Mouse (Mus musculus) embryonic facial prominence, embryonic 15.5 days (tissue): ENCODE data around the gene Cdkl2. TPM values are rescaled to one million over a fixed set of nuclear protein-coding genes. Genes with fewer than 3 reads are reported as not detected.

Experiments used
- ATAC-seq: fragments of 200-750 bp; cut with Nextera tagmentation; 2 replicates; pipeline ENCODE4 v1.8.0; 2017; ENCODE audit warnings: low read depth, moderate TSS enrichment; ENCODE audit not compliant: insufficient number of reproducible peaks, low FRiP score, low TSS enrichment
- H3K27ac ChIP-seq: fragments of 300-500 bp; sonication (generic); replicated peaks from 2 replicates; pipeline ENCODE4 v1.5.1; 2015; ENCODE audit warnings: mild to moderate bottlenecking, inconsistent platforms
- H3K27me3 ChIP-seq: fragments of 300-500 bp; sonication (generic); 2 replicates; pipeline ENCODE4 v1.6.1; 2015; ENCODE audit warnings: inconsistent platforms
- H3K36me3 ChIP-seq: fragments of 300-500 bp; sonication (generic); 2 replicates; pipeline ENCODE4 v1.6.1; 2015; ENCODE audit warnings: mild to moderate bottlenecking, inconsistent platforms
- H3K4me1 ChIP-seq: fragments of 300-500 bp; sonication (generic); 2 replicates; pipeline ENCODE4 v1.6.1; 2015; ENCODE audit warnings: inconsistent platforms
- H3K4me2 ChIP-seq: fragments of 300-500 bp; sonication (generic); replicated peaks from 2 replicates; pipeline ENCODE4 v1.6.1; 2015; ENCODE audit warnings: mild to moderate bottlenecking, inconsistent platforms
- H3K4me3 ChIP-seq: fragments of 300-500 bp; sonication (generic); replicated peaks from 2 replicates; pipeline ENCODE4 v1.5.1; 2015; ENCODE audit warnings: mild to moderate bottlenecking, inconsistent platforms
- H3K9ac ChIP-seq: fragments of 300-500 bp; sonication (generic); 2 replicates; pipeline ENCODE4 v1.6.1; 2015; ENCODE audit warnings: inconsistent platforms
- H3K9me3 ChIP-seq: fragments of 300-500 bp; sonication (generic); replicated peaks from 2 replicates; pipeline ENCODE4 v1.6.1; 2016; ENCODE audit warnings: inconsistent platforms
- WGBS: fragments of 180-500 bp; shearing (Covaris S2); methylation state at CpG from one replicate; pipeline ENCODE4 v1.1.7; 2015; 5-methylcytosine and 5-hydroxymethylcytosine counted together
- polyA plus RNA-seq: library from polyadenylated mRNA; unstranded; fragments of >200 nt; fragmentation: Nextera tagmentation; extraction: Ambion mirVana; gene quantifications from 2 replicates; pipeline ENCODE4 v1.2.1, GENCODE M21; 2015

The Cdkl2 gene
- polyA plus RNA-seq, 1 experiment from 2014 or later: 5.2 TPM

GRCm38 (mm10) chr5:91991191-91991937, 52.3 kb downstream of the Cdkl2 start:
- Histone ChIP-seq H3K9me3 (no peaks in the 10 kb centered on the region), H3K4me2 (no peak overlapping the region), H3K4me1 (no peaks in the 10 kb centered on the region), H3K27ac (no peak overlapping the region), H3K27me3 (no peaks in the 10 kb centered on the region), H3K36me3 (no peaks in the 10 kb centered on the region), H3K4me3 (no peak overlapping the region), H3K9ac (no peak overlapping the region)
- no peak for ATAC-seq
- WGBS: 79% methylated on average over 6 of the region's 6 CpGs

DNA sequence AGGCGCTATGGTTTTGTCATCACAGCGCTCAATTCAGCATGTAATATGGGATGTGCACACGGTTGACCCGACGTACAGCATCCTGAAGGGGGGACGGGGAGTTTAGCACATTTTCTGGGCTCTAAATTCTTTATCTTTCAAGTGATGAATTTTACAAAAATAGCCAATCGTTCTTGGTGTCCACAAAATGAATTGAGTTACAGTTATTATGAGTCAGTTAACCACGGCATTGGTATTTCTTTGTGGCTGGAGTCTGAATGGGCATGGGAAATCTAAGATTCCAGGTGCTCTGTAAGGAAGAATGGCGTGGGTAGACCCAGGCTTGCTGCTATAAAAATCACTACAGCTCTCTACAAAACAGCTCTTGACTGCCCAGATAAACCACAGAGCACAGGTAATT, 54.4 kb downstream of the Cdkl2 start:
- H3K9me3 ChIP-seq: no peaks in the 10 kb centered on the region
- no peaks in the 10 kb centered on the region for H3K27me3 ChIP-seq
- H3K9ac ChIP-seq: no peak overlapping the region
- H3K4me2 ChIP-seq: no peak overlapping the region
- no peak overlapping the region for H3K27ac ChIP-seq
- no peak overlapping the region for H3K4me3 ChIP-seq
- no peaks in the 10 kb centered on the region for H3K4me1 ChIP-seq
- no peaks in the 10 kb centered on the region for H3K36me3 ChIP-seq
- no peak for ATAC-seq
- 80% methylated on average over 9 of the region's 9 CpGs for WGBS

DNA sequence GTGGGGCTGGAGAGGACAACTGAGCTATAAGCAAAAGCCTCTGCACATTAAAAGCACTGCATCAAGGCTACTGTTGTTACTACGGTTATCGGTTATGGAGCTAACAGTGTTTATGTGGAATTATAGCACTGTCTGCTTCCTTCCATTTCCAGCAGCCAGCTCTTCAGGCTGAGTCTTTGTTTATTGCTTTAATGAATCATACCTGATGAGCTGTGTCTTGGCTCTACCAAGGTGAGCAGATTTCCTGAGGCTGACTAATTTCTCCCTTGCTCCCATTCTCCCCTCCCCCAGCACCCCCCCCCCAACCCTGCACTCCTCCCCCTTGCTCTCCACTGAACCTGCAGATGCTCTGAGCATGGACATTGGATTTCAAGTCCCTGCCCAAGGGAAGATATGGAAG, 55.9 kb downstream of the Cdkl2 start:
- Histone ChIP-seq H3K4me2 (no peak overlapping the region), H3K27me3 (no peaks in the 10 kb centered on the region), H3K9me3 (no peaks in the 10 kb centered on the region), H3K4me1 (no peaks in the 10 kb centered on the region), H3K9ac (no peak overlapping the region), H3K4me3 (no peak overlapping the region), H3K36me3 (no peaks in the 10 kb centered on the region), H3K27ac (no peak overlapping the region)
- 86% methylated on average over 2 of the region's 2 CpGs for WGBS
- ATAC-seq: no peak

GRCm38 (mm10) chr5:91987236-91987635, 56.4 kb downstream of the Cdkl2 start, which contains the start of gene Odaph:
Odaph (plus strand) TSS chr5:91987475.
- no peak for ATAC-seq
- Histone ChIP-seq H3K9me3 (no peaks in the 10 kb centered on the region), H3K27ac (no peak within 1 kb of the TSS), H3K4me1 (no peaks in the 10 kb centered on the region), H3K36me3 (no peaks in the 10 kb centered on the region), H3K4me3 (no peak within 1 kb of the TSS), H3K27me3 (no peaks in the 10 kb centered on the region), H3K9ac (no peak within 1 kb of the TSS), H3K4me2 (no peak within 1 kb of the TSS)
- WGBS: 63% methylated on average over 4 of the region's 4 CpGs

DNA sequence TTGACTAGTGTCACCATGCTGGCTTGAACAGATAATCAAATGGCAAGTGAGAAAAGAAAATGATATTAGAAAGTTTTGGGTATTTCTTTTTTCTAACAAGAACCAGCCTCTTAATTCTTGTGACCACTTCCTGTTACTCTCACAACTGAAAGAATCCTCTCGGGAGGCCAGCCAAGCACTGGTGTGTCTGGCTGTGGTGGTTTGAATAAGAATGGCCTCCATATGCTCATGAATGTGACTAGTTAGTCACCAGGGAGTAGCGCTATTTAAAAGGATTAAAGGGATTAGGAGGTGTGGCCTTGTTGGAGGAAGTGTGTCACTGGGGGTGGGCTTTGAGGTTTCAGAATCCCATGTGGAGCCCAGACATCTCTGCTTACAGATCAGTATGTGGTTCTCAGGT, 58.0 kb downstream of the Cdkl2 start:
- H3K9ac ChIP-seq: no peak overlapping the region
- H3K4me1 ChIP-seq: no peaks in the 10 kb centered on the region
- no peaks in the 10 kb centered on the region for H3K36me3 ChIP-seq
- no peak overlapping the region for H3K4me3 ChIP-seq
- 54% methylated on average over 2 of the region's 2 CpGs for WGBS
- no peak overlapping the region for H3K4me2 ChIP-seq
- H3K9me3 ChIP-seq: no peaks in the 10 kb centered on the region
- no peaks in the 10 kb centered on the region for H3K27me3 ChIP-seq
- H3K27ac ChIP-seq: no peak overlapping the region
- ATAC-seq: no peak

- no peak overlapping the region for H3K4me2 ChIP-seq
- no peaks in the 10 kb centered on the region for H3K9me3 ChIP-seq
- no peak overlapping the region for H3K4me3 ChIP-seq
- no peaks in the 10 kb centered on the region for H3K4me1 ChIP-seq
- no peak overlapping the region for H3K9ac ChIP-seq
- WGBS: 60% methylated on average over 2 of the region's 2 CpGs
- no peak for ATAC-seq
- no peaks in the 10 kb centered on the region for H3K36me3 ChIP-seq
- H3K27ac ChIP-seq: no peak overlapping the region
- H3K27me3 ChIP-seq: no peaks in the 10 kb centered on the region
These were observed 60.2 kb downstream of the Cdkl2 start for GRCm38 (mm10) chr5:91983490-91983889.

- Histone ChIP-seq H3K4me2 (no peak overlapping the region), H3K36me3 (no peaks in the 10 kb centered on the region), H3K4me3 (no peak overlapping the region), H3K27ac (no peak overlapping the region), H3K9me3 (no peaks in the 10 kb centered on the region), H3K9ac (no peak overlapping the region), H3K27me3 (no peaks in the 10 kb centered on the region), H3K4me1 (no peaks in the 10 kb centered on the region)
- WGBS: 88% methylated on average over 11 of the region's 11 CpGs
- ATAC-seq: no peak
These were observed 62.4 kb downstream of the Cdkl2 start for GRCm38 (mm10) chr5:91981176-91981840.

- Histone ChIP-seq H3K27ac (no peak overlapping the region), H3K9me3 (no peaks in the 10 kb centered on the region), H3K27me3 (no peaks in the 10 kb centered on the region), H3K9ac (no peak overlapping the region), H3K36me3 (no peaks in the 10 kb centered on the region), H3K4me2 (no peak overlapping the region), H3K4me3 (no peak overlapping the region), H3K4me1 (no peaks in the 10 kb centered on the region)
- WGBS: 85% methylated on average over 2 of the region's 2 CpGs
- no peak for ATAC-seq
These were observed 66.3 kb downstream of the Cdkl2 start for GRCm38 (mm10) chr5:91977397-91977770.

GRCm38 (mm10) chr5:91976566-91977396, 66.9 kb downstream of the Cdkl2 start:
- Histone ChIP-seq H3K4me2 (no peak overlapping the region), H3K4me3 (no peak overlapping the region), H3K27ac (no peak overlapping the region), H3K9me3 (no peaks in the 10 kb centered on the region), H3K27me3 (no peaks in the 10 kb centered on the region), H3K36me3 (no peaks in the 10 kb centered on the region), H3K9ac (no peak overlapping the region), H3K4me1 (no peaks in the 10 kb centered on the region)
- no peak for ATAC-seq
- 73% methylated on average over 10 of the region's 10 CpGs for WGBS

DNA sequence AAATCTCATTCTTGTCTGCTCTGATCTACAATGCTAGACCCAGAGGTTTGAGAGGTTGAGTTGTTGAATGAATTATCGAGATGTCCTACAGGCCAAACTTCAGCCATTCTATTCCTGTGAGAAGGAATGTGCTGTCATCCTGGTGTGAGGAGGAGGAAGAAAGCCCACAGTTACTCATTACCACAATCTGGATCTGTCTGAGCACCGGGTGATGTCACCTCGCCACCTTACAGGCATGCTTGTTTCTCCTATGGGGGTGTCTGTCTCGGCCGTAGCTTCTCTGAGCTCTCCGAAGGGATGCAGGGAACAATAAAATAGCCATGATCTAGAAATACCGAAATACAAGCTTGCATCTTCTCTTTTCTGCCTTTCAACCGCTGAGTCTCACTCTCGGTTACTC, 67.9 kb downstream of the Cdkl2 start:
- Histone ChIP-seq H3K9ac (no peak overlapping the region), H3K9me3 (no peaks in the 10 kb centered on the region), H3K4me3 (no peak overlapping the region), H3K4me1 (no peaks in the 10 kb centered on the region), H3K27ac (no peak overlapping the region), H3K27me3 (no peaks in the 10 kb centered on the region), H3K4me2 (no peak overlapping the region), H3K36me3 (no peaks in the 10 kb centered on the region)
- no peak for ATAC-seq
- WGBS: 91% methylated on average over 9 of the region's 9 CpGs

- H3K27me3 ChIP-seq: no peaks in the 10 kb centered on the region
- no peak overlapping the region for H3K27ac ChIP-seq
- H3K4me1 ChIP-seq: no peaks in the 10 kb centered on the region
- H3K4me2 ChIP-seq: no peak overlapping the region
- H3K9me3 ChIP-seq: no peaks in the 10 kb centered on the region
- 87% methylated on average over 7 of the region's 7 CpGs for WGBS
- no peak overlapping the region for H3K4me3 ChIP-seq
- H3K36me3 ChIP-seq: no peaks in the 10 kb centered on the region
- no peak for ATAC-seq
- no peak overlapping the region for H3K9ac ChIP-seq
These were observed 69.7 kb downstream of the Cdkl2 start for GRCm38 (mm10) chr5:91974002-91974401.
